Mouse (Mus musculus): ENCODE measurements at regions not wholly inside any gene's neighbourhood (a gene's known extent, or its start where the extent isn't known, plus 50 kb on each side); places are given as distances from the start of the nearest gene placed in this dataset.

- Histone ChIP-seq H3K4me2 (replicated peaks) (no peak overlapping the region), H3K4me3 (replicated peaks) (no peak overlapping the region), H3K9ac (no peak overlapping the region), H3K9me3 (replicated peaks) (no peaks in the 10 kb centered on the region), H3K36me3 (no peaks in the 10 kb centered on the region), H3K4me1 (no peaks in the 10 kb centered on the region), H3K27me3 (no peaks in the 10 kb centered on the region), H3K27ac (replicated peaks) (no peak overlapping the region)
- no peak for ATAC-seq (ENCODE audit: insufficient number of reproducible peaks, low FRiP score, low TSS enrichment, low read depth)
- WGBS, result 76% methylated on average over 1 of the region's 1 CpGs
Observed at GRCm38 (mm10) chr2:61032920-61033319, 69.9 kb upstream of the Rbms1 start.

- no peak for ATAC-seq (ENCODE audit: insufficient number of reproducible peaks, low FRiP score, low TSS enrichment, low read depth)
- WGBS, result 67% methylated on average over 2 of the region's 2 CpGs
- H3K36me3 ChIP-seq, result no peaks in the 10 kb centered on the region
- no peak overlapping the region for H3K4me2 ChIP-seq (replicated peaks)
- H3K27me3 ChIP-seq, result no peaks in the 10 kb centered on the region
- H3K4me1 ChIP-seq, result no peaks in the 10 kb centered on the region
- no peak overlapping the region for H3K9ac ChIP-seq
- H3K9me3 ChIP-seq (replicated peaks), result no peaks in the 10 kb centered on the region
- no peak overlapping the region for H3K27ac ChIP-seq (replicated peaks)
- no peak overlapping the region for H3K4me3 ChIP-seq (replicated peaks)
Observed at GRCm38 (mm10) chr2:61029706-61030105, 66.7 kb upstream of the Rbms1 start.

GRCm38 (mm10) chr2:61028578-61028977 lies 65.6 kb upstream of the Rbms1 start:
- no peak overlapping the region for H3K4me2 ChIP-seq (replicated peaks)
- no peaks in the 10 kb centered on the region for H3K4me1 ChIP-seq
- H3K27ac ChIP-seq (replicated peaks), result no peak overlapping the region
- no peak overlapping the region for H3K9ac ChIP-seq
- ATAC-seq (ENCODE audit: insufficient number of reproducible peaks, low FRiP score, low TSS enrichment, low read depth), result no peak
- H3K9me3 ChIP-seq (replicated peaks), result no peaks in the 10 kb centered on the region
- no peak overlapping the region for H3K4me3 ChIP-seq (replicated peaks)
- H3K36me3 ChIP-seq, result no peaks in the 10 kb centered on the region
- WGBS, result 84% methylated on average over 2 of the region's 2 CpGs
- H3K27me3 ChIP-seq, result no peaks in the 10 kb centered on the region

- H3K4me3 ChIP-seq (replicated peaks), result no peak overlapping the region
- no peak for ATAC-seq (ENCODE audit: insufficient number of reproducible peaks, low FRiP score, low TSS enrichment, low read depth)
- H3K9me3 ChIP-seq (replicated peaks), result no peaks in the 10 kb centered on the region
- no peak overlapping the region for H3K9ac ChIP-seq
- no peaks in the 10 kb centered on the region for H3K27me3 ChIP-seq
- H3K4me2 ChIP-seq (replicated peaks), result no peak overlapping the region
- H3K27ac ChIP-seq (replicated peaks), result no peak overlapping the region
- H3K36me3 ChIP-seq, result no peaks in the 10 kb centered on the region
- 73% methylated on average over 4 of the region's 4 CpGs for WGBS
- no peaks in the 10 kb centered on the region for H3K4me1 ChIP-seq
Observed at GRCm38 (mm10) chr2:61027686-61028085, 64.7 kb upstream of the Rbms1 start.

- no peaks in the 10 kb centered on the region for H3K36me3 ChIP-seq
- H3K9ac ChIP-seq, result no peak overlapping the region
- no peaks in the 10 kb centered on the region for H3K9me3 ChIP-seq (replicated peaks)
- no peaks in the 10 kb centered on the region for H3K27me3 ChIP-seq
- 90% methylated on average over 5 of the region's 5 CpGs for WGBS
- ATAC-seq (ENCODE audit: insufficient number of reproducible peaks, low FRiP score, low TSS enrichment, low read depth), result no peak
- no peak overlapping the region for H3K4me2 ChIP-seq (replicated peaks)
- no peaks in the 10 kb centered on the region for H3K4me1 ChIP-seq
- no peak overlapping the region for H3K4me3 ChIP-seq (replicated peaks)
- no peak overlapping the region for H3K27ac ChIP-seq (replicated peaks)
Observed at GRCm38 (mm10) chr2:61022411-61022810, 59.4 kb upstream of the Rbms1 start.

- no peak for ATAC-seq (ENCODE audit: insufficient number of reproducible peaks, low FRiP score, low TSS enrichment, low read depth)
- Histone ChIP-seq H3K36me3 (no peaks in the 10 kb centered on the region), H3K4me1 (no peaks in the 10 kb centered on the region), H3K4me3 (replicated peaks) (no peak overlapping the region), H3K27ac (replicated peaks) (no peak overlapping the region), H3K27me3 (no peaks in the 10 kb centered on the region), H3K4me2 (replicated peaks) (no peak overlapping the region), H3K9me3 (replicated peaks) (no peaks in the 10 kb centered on the region), H3K9ac (no peak overlapping the region)
- WGBS, result 58% methylated on average over 4 of the region's 4 CpGs
Observed at GRCm38 (mm10) chr2:61020791-61021190, 57.8 kb upstream of the Rbms1 start.

- H3K36me3 ChIP-seq, result no peaks in the 10 kb centered on the region
- H3K4me2 ChIP-seq (replicated peaks), result no peak overlapping the region
- no peaks in the 10 kb centered on the region for H3K9me3 ChIP-seq (replicated peaks)
- no peak overlapping the region for H3K9ac ChIP-seq
- H3K4me3 ChIP-seq (replicated peaks), result no peak overlapping the region
- WGBS, result 58% methylated on average over 6 of the region's 6 CpGs
- H3K4me1 ChIP-seq, result no peaks in the 10 kb centered on the region
- H3K27ac ChIP-seq (replicated peaks), result no peak overlapping the region
- H3K27me3 ChIP-seq, result no peaks in the 10 kb centered on the region
- ATAC-seq (ENCODE audit: insufficient number of reproducible peaks, low FRiP score, low TSS enrichment, low read depth), result no peak
Observed at GRCm38 (mm10) chr2:61013006-61013405, 50.0 kb upstream of the Rbms1 start.

Measured in embryonic facial prominence, embryonic 15.5 days (tissue).